Mouse (Mus musculus): ENCODE measurements around the gene Iqgap2. TPM values are rescaled to one million over a fixed set of nuclear protein-coding genes. Genes with fewer than 3 reads are reported as not detected.

The Iqgap2 gene
- polyA plus RNA-seq, 1 experiment from 2014 or later = 3.9 TPM

- Histone ChIP-seq H3K36me3 (ENCODE audit: control insufficient read depth, insufficient read depth, low read length) (no peaks in the 10 kb centered on the region), H3K4me3 (ENCODE audit: control insufficient read depth in 1 of 2, insufficient read depth in 1 of 2, low read depth in 1 of 2, low read length in 2 of 2) (no peak overlapping the region), H3K4me2 (ENCODE audit: low read length) (no peak overlapping the region), H3K9ac (ENCODE audit: low read length) (no peak overlapping the region), H3K27ac (replicated peaks in 1 of 2; ENCODE audit: control insufficient read depth in 1 of 2, insufficient read depth in 1 of 2, low read depth in 2 of 2, low read length in 2 of 2) (no peak overlapping the region), H3K9me3 (ENCODE audit: control insufficient read depth, low read length) (no peaks in the 10 kb centered on the region), H3K4me1 (ENCODE audit: control insufficient read depth in 2 of 2, insufficient read depth in 2 of 2, low read length in 2 of 2) (peaks cover 3 to 7% of the 10 kb centered on the region in 2 experiments; a peak in 3 of 4 replicates), H3K27me3 (ENCODE audit: control insufficient read depth, insufficient read depth, low read length) (no peaks in the 10 kb centered on the region)
- 77% methylated on average over 7 of the region's 7 CpGs for WGBS
- ATAC-seq (ENCODE audit: insufficient number of reproducible peaks, insufficient read depth, low FRiP score, low read depth) = no peak
Observed at GRCm38 (mm10) chr13:95829431-95830171, 62.1 kb downstream of the Iqgap2 start.

- Histone ChIP-seq H3K4me1 (ENCODE audit: control insufficient read depth in 2 of 2, insufficient read depth in 2 of 2, low read length in 2 of 2) (peaks cover 3 to 7% of the 10 kb centered on the region in 2 experiments; a peak in 3 of 4 replicates), H3K9me3 (ENCODE audit: control insufficient read depth, low read length) (no peaks in the 10 kb centered on the region), H3K4me2 (ENCODE audit: low read length) (no peak overlapping the region), H3K27me3 (ENCODE audit: control insufficient read depth, insufficient read depth, low read length) (no peaks in the 10 kb centered on the region), H3K36me3 (ENCODE audit: control insufficient read depth, insufficient read depth, low read length) (no peaks in the 10 kb centered on the region), H3K4me3 (ENCODE audit: control insufficient read depth in 1 of 2, insufficient read depth in 1 of 2, low read depth in 1 of 2, low read length in 2 of 2) (no peak overlapping the region), H3K27ac (replicated peaks in 1 of 2; ENCODE audit: control insufficient read depth in 1 of 2, insufficient read depth in 1 of 2, low read depth in 2 of 2, low read length in 2 of 2) (no peak overlapping the region), H3K9ac (ENCODE audit: low read length) (no peak overlapping the region)
- no peak for ATAC-seq (ENCODE audit: insufficient number of reproducible peaks, insufficient read depth, low FRiP score, low read depth)
- 85% methylated on average over 5 of the region's 5 CpGs for WGBS
Observed at GRCm38 (mm10) chr13:95828616-95829015, 63.1 kb downstream of the Iqgap2 start.

GRCm38 (mm10) chr13:95826178-95826577 is 65.5 kb downstream of the Iqgap2 start:
- 77% methylated on average over 6 of the region's 6 CpGs for WGBS

GRCm38 (mm10) chr13:95822918-95823317 is 68.8 kb downstream of the Iqgap2 start:
- Histone ChIP-seq H3K9me3 (ENCODE audit: control insufficient read depth, low read length) (no peaks in the 10 kb centered on the region), H3K9ac (ENCODE audit: low read length) (no peak overlapping the region), H3K4me1 (ENCODE audit: control insufficient read depth in 2 of 2, insufficient read depth in 2 of 2, low read length in 2 of 2) (peaks cover 3 to 7% of the 10 kb centered on the region in 2 experiments; a peak in 3 of 4 replicates), H3K36me3 (ENCODE audit: control insufficient read depth, insufficient read depth, low read length) (no peaks in the 10 kb centered on the region), H3K27ac (replicated peaks in 1 of 2; ENCODE audit: control insufficient read depth in 1 of 2, insufficient read depth in 1 of 2, low read depth in 2 of 2, low read length in 2 of 2) (no peak overlapping the region), H3K4me3 (ENCODE audit: control insufficient read depth in 1 of 2, insufficient read depth in 1 of 2, low read depth in 1 of 2, low read length in 2 of 2) (no peak overlapping the region), H3K27me3 (ENCODE audit: control insufficient read depth, insufficient read depth, low read length) (no peaks in the 10 kb centered on the region), H3K4me2 (ENCODE audit: low read length) (no peak overlapping the region)
- no peak for ATAC-seq (ENCODE audit: insufficient number of reproducible peaks, insufficient read depth, low FRiP score, low read depth)
- WGBS = 86% methylated on average over 6 of the region's 6 CpGs

More at GRCm38 (mm10) chr13:95826178-95826577, 65.5 kb downstream of the Iqgap2 start:
- Histone ChIP-seq H3K27ac (replicated peaks in 1 of 2; ENCODE audit: control insufficient read depth in 1 of 2, insufficient read depth in 1 of 2, low read depth in 2 of 2, low read length in 2 of 2) (no peak overlapping the region), H3K4me3 (ENCODE audit: control insufficient read depth in 1 of 2, insufficient read depth in 1 of 2, low read depth in 1 of 2, low read length in 2 of 2) (no peak overlapping the region), H3K9ac (ENCODE audit: low read length) (no peak overlapping the region), H3K36me3 (ENCODE audit: control insufficient read depth, insufficient read depth, low read length) (no peaks in the 10 kb centered on the region), H3K9me3 (ENCODE audit: control insufficient read depth, low read length) (no peaks in the 10 kb centered on the region), H3K4me1 (ENCODE audit: control insufficient read depth in 2 of 2, insufficient read depth in 2 of 2, low read length in 2 of 2) (peaks cover 3 to 7% of the 10 kb centered on the region in 2 experiments; a peak in 3 of 4 replicates), H3K4me2 (ENCODE audit: low read length) (no peak overlapping the region), H3K27me3 (ENCODE audit: control insufficient read depth, insufficient read depth, low read length) (no peaks in the 10 kb centered on the region)
- no peak for ATAC-seq (ENCODE audit: insufficient number of reproducible peaks, insufficient read depth, low FRiP score, low read depth)

- Histone ChIP-seq H3K4me2 (ENCODE audit: low read length) (no peak overlapping the region), H3K9me3 (ENCODE audit: control insufficient read depth, low read length) (no peaks in the 10 kb centered on the region), H3K27me3 (ENCODE audit: control insufficient read depth, insufficient read depth, low read length) (no peaks in the 10 kb centered on the region), H3K27ac (replicated peaks in 1 of 2; ENCODE audit: control insufficient read depth in 1 of 2, insufficient read depth in 1 of 2, low read depth in 2 of 2, low read length in 2 of 2) (no peak overlapping the region), H3K4me1 (ENCODE audit: control insufficient read depth in 2 of 2, insufficient read depth in 2 of 2, low read length in 2 of 2) (no peaks in the 10 kb centered on the region), H3K36me3 (ENCODE audit: control insufficient read depth, insufficient read depth, low read length) (no peaks in the 10 kb centered on the region), H3K9ac (ENCODE audit: low read length) (no peak overlapping the region), H3K4me3 (ENCODE audit: control insufficient read depth in 1 of 2, insufficient read depth in 1 of 2, low read depth in 1 of 2, low read length in 2 of 2) (no peak overlapping the region)
- no peak for ATAC-seq (ENCODE audit: insufficient number of reproducible peaks, insufficient read depth, low FRiP score, low read depth)
- 77% methylated on average over 9 of the region's 9 CpGs for WGBS
Observed at GRCm38 (mm10) chr13:95820071-95820470, 71.7 kb downstream of the Iqgap2 start.

GRCm38 (mm10) chr13:95818941-95819340 is 72.8 kb downstream of the Iqgap2 start:
- Histone ChIP-seq H3K9me3 (ENCODE audit: control insufficient read depth, low read length) (no peaks in the 10 kb centered on the region), H3K4me1 (ENCODE audit: control insufficient read depth in 2 of 2, insufficient read depth in 2 of 2, low read length in 2 of 2) (no peaks in the 10 kb centered on the region), H3K27me3 (ENCODE audit: control insufficient read depth, insufficient read depth, low read length) (no peaks in the 10 kb centered on the region), H3K27ac (replicated peaks in 1 of 2; ENCODE audit: control insufficient read depth in 1 of 2, insufficient read depth in 1 of 2, low read depth in 2 of 2, low read length in 2 of 2) (no peak overlapping the region), H3K4me3 (ENCODE audit: control insufficient read depth in 1 of 2, insufficient read depth in 1 of 2, low read depth in 1 of 2, low read length in 2 of 2) (no peak overlapping the region), H3K36me3 (ENCODE audit: control insufficient read depth, insufficient read depth, low read length) (no peaks in the 10 kb centered on the region), H3K9ac (ENCODE audit: low read length) (no peak overlapping the region), H3K4me2 (ENCODE audit: low read length) (no peak overlapping the region)
- 90% methylated on average over 4 of the region's 4 CpGs for WGBS
- no peak for ATAC-seq (ENCODE audit: insufficient number of reproducible peaks, insufficient read depth, low FRiP score, low read depth)

GRCm38 (mm10) chr13:95813643-95814042 is 78.1 kb downstream of the Iqgap2 start:
- Histone ChIP-seq H3K4me3 (ENCODE audit: control insufficient read depth in 1 of 2, insufficient read depth in 1 of 2, low read depth in 1 of 2, low read length in 2 of 2) (no peak overlapping the region), H3K27me3 (ENCODE audit: control insufficient read depth, insufficient read depth, low read length) (no peaks in the 10 kb centered on the region), H3K4me1 (ENCODE audit: control insufficient read depth in 2 of 2, insufficient read depth in 2 of 2, low read length in 2 of 2) (no peaks in the 10 kb centered on the region), H3K27ac (replicated peaks in 1 of 2; ENCODE audit: control insufficient read depth in 1 of 2, insufficient read depth in 1 of 2, low read depth in 2 of 2, low read length in 2 of 2) (no peak overlapping the region), H3K9ac (ENCODE audit: low read length) (no peak overlapping the region), H3K4me2 (ENCODE audit: low read length) (no peak overlapping the region), H3K9me3 (ENCODE audit: control insufficient read depth, low read length) (no peaks in the 10 kb centered on the region), H3K36me3 (ENCODE audit: control insufficient read depth, insufficient read depth, low read length) (no peaks in the 10 kb centered on the region)
- ATAC-seq (ENCODE audit: insufficient number of reproducible peaks, insufficient read depth, low FRiP score, low read depth) = no peak
- WGBS = 77% methylated on average over 3 of the region's 3 CpGs

GRCm38 (mm10) chr13:95810796-95811195 is 80.9 kb downstream of the Iqgap2 start:
- Histone ChIP-seq H3K9ac (ENCODE audit: low read length) (no peak overlapping the region), H3K9me3 (ENCODE audit: control insufficient read depth, low read length) (no peaks in the 10 kb centered on the region), H3K4me1 (ENCODE audit: control insufficient read depth in 2 of 2, insufficient read depth in 2 of 2, low read length in 2 of 2) (peaks cover 0 to 2% of the 10 kb centered on the region in 2 experiments; a peak in 1 of 4 replicates), H3K36me3 (ENCODE audit: control insufficient read depth, insufficient read depth, low read length) (no peaks in the 10 kb centered on the region), H3K27me3 (ENCODE audit: control insufficient read depth, insufficient read depth, low read length) (no peaks in the 10 kb centered on the region), H3K4me2 (ENCODE audit: low read length) (no peak overlapping the region), H3K4me3 (ENCODE audit: control insufficient read depth in 1 of 2, insufficient read depth in 1 of 2, low read depth in 1 of 2, low read length in 2 of 2) (no peak overlapping the region), H3K27ac (replicated peaks in 1 of 2; ENCODE audit: control insufficient read depth in 1 of 2, insufficient read depth in 1 of 2, low read depth in 2 of 2, low read length in 2 of 2) (no peak overlapping the region)
- 54% methylated on average over 2 of the region's 2 CpGs for WGBS
- no peak for ATAC-seq (ENCODE audit: insufficient number of reproducible peaks, insufficient read depth, low FRiP score, low read depth)
